ENCODE assay signal across 9 mouse cellular contexts in genomic region chr5:137553411-137553837, GRCm38 (mm10). TPM values are rescaled to one million over a fixed set of nuclear protein-coding genes. Genes with fewer than 3 reads are reported as not detected.
A peak's percentile ranks its signal among the peaks of the same experiment; 100 is the strongest.
DNase-seq lines count a peak whose midpoint lies in the region; ATAC-seq and TF ChIP-seq lines count a peak whose summit lies in the region.
"Had no signal": no experiment of that assay in that cellular context is flagged by ENCODE, and none has a peak within 500 bp of the region (broad histone marks: within the 10 kb centered on the region; RNA-seq: fewer than 3 reads in every experiment).

Gene Actl6b, plus strand, starts transcription at chr5:137553517.

- peaks cover 11% of the 10 kb centered on the region for H3K27me3 ChIP-seq in heart, adult 2 months (ENCODE audit: control insufficient read depth, insufficient read depth, low read length)
- H3K27me3 ChIP-seq in limb, embryonic 13.5 days: peaks cover 19% of the 10 kb centered on the region
- no peaks in the 10 kb centered on the region for H3K27me3 ChIP-seq in midbrain, embryonic 14.5 days (ENCODE audit: control insufficient read depth, insufficient read depth, low read length)
- peaks cover 5% of the 10 kb centered on the region for H3K27me3 ChIP-seq in splenic B cell, adult 2 months (ENCODE audit: control insufficient read depth, insufficient read depth, low read length, poor library complexity, severe bottlenecking)

- no peaks in the 10 kb centered on the region for H3K79me2 ChIP-seq in heart, adult 2 months (replicated peaks; ENCODE audit: control insufficient read depth, insufficient read depth, low read length)

- ATAC-seq in limb, embryonic 13.5 days (ENCODE audit: low FRiP score, low read depth): peak; percentile 77
- peak; percentile 95 for ATAC-seq in midbrain, embryonic 14.5 days (ENCODE audit: low FRiP score, low TSS enrichment)

- H3K36me3 ChIP-seq in heart, adult 2 months (ENCODE audit: control insufficient read depth, insufficient read depth, low read length): no peaks in the 10 kb centered on the region
- no peaks in the 10 kb centered on the region for H3K36me3 ChIP-seq in limb, embryonic 13.5 days
- H3K36me3 ChIP-seq in midbrain, embryonic 14.5 days (ENCODE audit: control insufficient read depth, insufficient read depth, low read length): no peaks in the 10 kb centered on the region
- no peaks in the 10 kb centered on the region for H3K36me3 ChIP-seq in splenic B cell, adult 2 months (ENCODE audit: control insufficient read depth, insufficient read depth, low read length, poor library complexity, severe bottlenecking)

- intact Hi-C loops in heart, postnatal 25 days (cut with DNase I): no loop called here
- intact Hi-C loops in heart, adult 2 months (cut with DNase I): no loop called here

- no peak for TF ChIP-seq EP300 in heart, adult 2 months (IDR thresholded peaks at IDR 0.05; ENCODE audit: insufficient read depth, low read depth, low read length)

- no peak for TF ChIP-seq POLR2A in heart, adult 2 months (IDR thresholded peaks at IDR 0.05; ENCODE audit: insufficient read depth, low read depth, low read length)

- TF ChIP-seq CTCF in heart, adult 2 months (IDR thresholded peaks at IDR 0.05): no peak

- no peak within 1 kb of the TSS for H3K9ac ChIP-seq in heart, adult 2 months (ENCODE audit: low read depth, low read length)
- no peak within 1 kb of the TSS for H3K9ac ChIP-seq in limb, embryonic 13.5 days
- H3K9ac ChIP-seq in midbrain, embryonic 14.5 days (replicated peaks; ENCODE audit: low read length): peak within 1 kb of the TSS; percentile 85

- H3K4me1 ChIP-seq in heart, adult 2 months (ENCODE audit: control insufficient read depth, insufficient read depth, low read length): no peaks in the 10 kb centered on the region
- peaks cover 8% of the 10 kb centered on the region; the same call in 1 of the 2 replicates for H3K4me1 ChIP-seq in limb, embryonic 13.5 days
- H3K4me1 ChIP-seq in midbrain, embryonic 14.5 days (ENCODE audit: control insufficient read depth, insufficient read depth, low read length): peaks cover 15% of the 10 kb centered on the region

- peak within 1 kb of the TSS; percentile 53 for H3K4me2 ChIP-seq in limb, embryonic 13.5 days (replicated peaks)
- H3K4me2 ChIP-seq in midbrain, embryonic 14.5 days (ENCODE audit: low read length): peak within 1 kb of the TSS; percentile 75

- H3K4me3 ChIP-seq in heart, adult 2 months: no peak within 1 kb of the TSS
- peak within 1 kb of the TSS; percentile 19 for H3K4me3 ChIP-seq in limb, embryonic 13.5 days
- H3K4me3 ChIP-seq in midbrain, embryonic 14.5 days (replicated peaks; ENCODE audit: low read depth, low read length): peak within 1 kb of the TSS; percentile 77

- no peaks in the 10 kb centered on the region for H3K9me3 ChIP-seq in limb, embryonic 13.5 days
- H3K9me3 ChIP-seq in midbrain, embryonic 14.5 days (ENCODE audit: control insufficient read depth, low read length): no peaks in the 10 kb centered on the region

- DNase-seq in heart, adult 18-20 months: peak; percentile 34 to 53
- no peak for DNase-seq in heart, postnatal 25 days (ENCODE audit: low spot score)
- peak; percentile 90 for DNase-seq in embryo, embryonic 11 days
- peak; percentile 51 to 69 for DNase-seq in heart, adult 2 months
- peak; percentile 61 for DNase-seq in kidney, adult 9 months
- DNase-seq in midbrain, embryonic 14.5 days: peak; percentile 97
- DNase-seq in splenic B cell, adult 2 months (ENCODE audit: low read depth, low spot score): peak; percentile 38

- WGBS in heart, adult 2 months: 3% methylated on average over 36 of the region's 37 CpGs
- WGBS in limb, embryonic 13.5 days: 1% methylated on average over 37 of the region's 37 CpGs
- WGBS in midbrain, embryonic 14.5 days: under 1% methylated on average over 36 of the region's 37 CpGs

- H3K27ac ChIP-seq in heart, adult 2 months: no peak within 1 kb of the TSS
- H3K27ac ChIP-seq in limb, embryonic 13.5 days: no peak within 1 kb of the TSS
- H3K27ac ChIP-seq in midbrain, embryonic 14.5 days (replicated peaks; ENCODE audit: low read depth, low read length): peak within 1 kb of the TSS; percentile 84

RNA-seq across cellular contexts. Expression of gene Actl6b, which starts in this region (rescaled TPM):
- total RNA-seq in heart, adult 18-20 months (2021): not detected
- total RNA-seq in heart, postnatal 25 days (2021): not detected
- not detected for total RNA-seq in heart, adult 2 months (2021)
- 0.32 TPM in 1 of 2 replicates, not detected in the other for polyA plus RNA-seq in heart, adult 2 months (2012; rRNA removed)
- polyA plus RNA-seq in limb, embryonic 13.5 days (2015; fragmentation: Nextera tagmentation; extraction: Ambion mirVana): 0.45 and 0.93 TPM in 2 replicates
- polyA plus RNA-seq in midbrain, embryonic 14.5 days (2014; fragmentation: Nextera tagmentation; extraction: Ambion mirVana): 234 and 291 TPM in 2 replicates
- polyA plus RNA-seq: C2C12 had no signal

Comparison
In these comparisons a context has a peak if more than half of its experiments do, and no peak if none do; other contexts are left out.
1. RNA of gene Actl6b (polyA plus RNA-seq): 234 to 291 TPM in midbrain, embryonic 14.5 days; 0.45 to 0.93 TPM in limb, embryonic 13.5 days and 0.32 TPM in heart, adult 2 months; every median in the first group is over 100 times any median in the second.
2. Peak in DNase-seq in heart, adult 18-20 months; RNA of the gene not detected or under 1 TPM.
3. Peak in DNase-seq in heart, adult 2 months; RNA of the gene not detected or under 1 TPM.
4. Peak in ATAC-seq, H3K4me3 ChIP-seq and H3K4me2 ChIP-seq in limb, embryonic 13.5 days; RNA of the gene not detected or under 1 TPM.